Mouse (Mus musculus) mature B cell (primary cell): ENCODE results near the gene Zfp710.
"Not testable (repeated sequence)": the region's sequence is repeated elsewhere in the genome, so short reads cannot be mapped to it uniquely, and the experiment has no call there.

Experiments used
- in situ Hi-C: fragments of 300-500 bp; cut with MboI; formaldehyde crosslinking; loops from 2 replicates; pipeline ENCODE4 v1.14.3; 2019

The Zfp710 gene

GRCm38 (mm10) chr7:80111066-80112045 lies 86.7 kb downstream of the Zfp710 start:
- in situ Hi-C loops, result no loop called here

- in situ Hi-C loops, result no loop called here
These were observed 89.4 kb downstream of the Zfp710 start for GRCm38 (mm10) chr7:80113989-80114388.

DNA sequence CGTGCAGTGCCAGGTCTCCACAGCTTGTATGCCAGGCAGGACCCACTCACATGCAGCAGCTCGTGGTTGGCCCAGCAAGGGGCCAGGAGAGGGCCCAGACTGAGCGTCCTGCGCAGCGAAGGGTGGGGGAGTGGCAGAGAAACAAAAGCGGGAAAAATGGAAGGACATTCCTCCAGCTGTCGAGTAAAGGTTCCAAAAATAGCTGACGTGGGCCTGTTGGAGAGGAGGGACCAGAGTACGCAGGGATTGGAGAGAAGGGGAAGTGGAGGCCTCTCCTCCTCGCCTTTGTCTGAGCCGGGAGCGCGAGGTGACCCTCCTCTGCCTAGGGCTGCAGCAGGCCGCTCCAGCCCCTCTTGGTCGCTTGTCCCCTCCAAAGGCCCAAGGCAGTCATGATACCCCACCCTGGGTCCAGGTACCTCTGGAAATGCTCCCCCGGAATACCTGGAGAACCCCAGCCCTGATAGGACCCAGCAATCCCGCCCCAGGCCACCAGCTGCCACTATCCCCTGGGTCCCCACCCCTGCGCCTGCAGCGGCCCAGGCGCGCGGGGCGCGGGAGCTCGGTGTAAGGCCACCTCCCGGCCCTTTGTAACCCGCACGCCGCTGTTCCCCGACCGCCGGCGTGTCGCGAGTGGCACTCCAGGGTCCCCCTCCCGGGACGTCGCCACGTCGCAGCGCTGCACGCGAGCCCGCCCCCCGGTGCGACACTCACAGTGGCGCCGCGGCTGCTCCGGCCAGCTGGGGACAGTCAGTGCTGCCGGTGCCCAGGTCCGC lies 90.0 kb downstream of the Zfp710 start:
- in situ Hi-C loops, result no loop called here

GRCm38 (mm10) chr7:80115224-80115590 lies 90.6 kb downstream of the Zfp710 start, which contains the start of gene Idh2:
Idh2 (minus strand) TSS chr7:80115392.
- in situ Hi-C loops, result no loop called here

GRCm38 (mm10) chr7:80116158-80116557 lies 91.5 kb downstream of the Zfp710 start:
- in situ Hi-C loops, result no loop called here

- in situ Hi-C loops, result no loop called here
These were observed 94.6 kb downstream of the Zfp710 start for GRCm38 (mm10) chr7:80119198-80119597.

DNA sequence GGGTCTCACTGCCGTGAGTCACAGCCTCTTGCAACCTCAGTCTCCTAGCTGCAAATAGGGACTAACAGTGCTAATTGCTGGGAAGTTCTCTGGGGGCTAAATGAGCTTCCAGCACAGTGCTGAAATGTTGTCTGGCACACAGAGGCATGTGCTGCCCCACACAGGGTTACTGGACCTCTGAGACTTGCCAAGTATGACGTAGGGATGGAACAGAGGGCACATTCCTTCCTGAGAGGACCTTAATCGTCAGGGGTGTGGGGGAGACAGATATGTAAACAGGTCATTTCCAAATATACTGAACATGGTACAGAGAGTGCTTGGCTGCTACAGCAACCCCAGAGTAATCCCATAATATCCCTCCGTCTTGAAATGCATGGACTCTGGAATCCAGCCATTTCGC lies 96.5 kb downstream of the Zfp710 start:
- in situ Hi-C loops, result no loop called here

DNA sequence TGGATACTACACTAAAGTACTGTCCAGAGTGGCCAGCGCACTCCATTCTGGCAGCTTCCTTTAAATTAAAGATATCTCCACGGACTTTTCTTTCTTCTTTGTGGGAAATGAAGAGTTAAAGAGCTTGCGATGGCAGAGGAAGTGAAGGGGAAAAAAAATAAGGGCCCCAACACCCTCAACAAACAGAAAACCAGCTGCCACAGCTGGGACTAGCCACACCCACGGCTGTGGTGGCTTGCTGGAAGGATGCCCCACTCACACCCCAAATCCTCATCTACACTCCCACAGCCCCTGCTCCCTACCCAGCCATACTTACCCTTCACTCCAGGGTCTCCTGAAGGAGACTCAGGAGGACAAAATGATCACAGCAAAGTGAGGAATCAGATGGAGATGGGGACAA lies 98.5 kb downstream of the Zfp710 start:
- in situ Hi-C loops, result no loop called here

GRCm38 (mm10) chr7:80123672-80124071 lies 99.1 kb downstream of the Zfp710 start:
- in situ Hi-C loops, result no loop called here

GRCm38 (mm10) chr7:80129278-80129677 lies 104.7 kb downstream of the Zfp710 start:
- in situ Hi-C loops, result no loop called here

DNA sequence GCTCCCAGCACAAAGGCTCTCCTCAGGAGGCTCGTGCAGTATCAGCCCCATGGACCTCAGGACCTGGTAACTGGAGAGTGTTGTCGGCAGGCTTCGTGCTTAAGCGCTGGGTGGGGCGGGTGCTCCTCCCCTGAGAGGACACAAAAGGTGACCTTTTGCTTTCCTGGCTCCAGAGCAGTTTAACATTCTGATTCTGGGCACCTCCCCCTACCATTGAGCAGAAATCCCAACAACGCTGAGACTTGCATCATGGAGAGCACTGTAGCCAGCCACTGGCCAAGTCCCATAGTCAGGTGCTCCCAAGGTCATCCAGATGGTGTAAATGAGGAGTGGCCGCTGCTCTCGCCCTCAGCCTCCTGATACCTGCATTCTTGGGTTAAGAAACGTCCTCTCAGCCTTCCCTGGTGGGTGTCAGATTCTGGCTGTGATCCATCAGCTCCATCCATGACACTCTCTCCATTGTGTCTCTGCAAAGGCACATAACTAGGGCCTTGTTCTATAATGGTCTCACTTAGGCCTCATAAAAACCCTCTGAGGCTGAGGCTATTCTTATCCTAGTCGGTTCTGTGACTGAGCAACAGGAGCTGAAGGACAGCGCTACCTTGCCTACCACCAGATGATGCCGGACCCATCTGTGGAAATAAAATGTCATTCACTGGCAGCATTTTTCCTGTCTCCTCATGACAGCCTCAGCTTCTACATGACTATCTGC lies 105.9 kb downstream of the Zfp710 start:
- in situ Hi-C loops, result no loop called here

DNA sequence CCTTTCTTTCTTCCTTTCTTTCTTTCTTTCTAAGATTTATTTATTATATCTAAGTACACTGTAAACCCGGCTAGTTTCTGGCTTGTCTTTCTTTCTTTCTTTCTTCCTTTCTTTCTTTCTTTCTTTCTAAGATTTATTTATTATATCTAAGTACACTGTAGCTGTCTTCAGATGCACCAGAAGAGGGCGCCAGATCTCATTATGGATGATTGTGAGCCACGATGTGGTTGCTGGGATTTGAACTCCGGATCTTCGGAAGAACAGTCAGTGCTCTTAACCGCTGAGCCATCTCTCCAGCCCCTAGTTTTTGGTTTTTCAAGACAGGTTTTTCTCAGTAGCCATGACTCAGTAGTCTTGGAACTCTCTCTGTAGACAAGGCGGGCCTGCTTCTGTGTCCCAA lies 106.7 kb downstream of the Zfp710 start:
- in situ Hi-C loops, result not testable (repeated sequence)

DNA sequence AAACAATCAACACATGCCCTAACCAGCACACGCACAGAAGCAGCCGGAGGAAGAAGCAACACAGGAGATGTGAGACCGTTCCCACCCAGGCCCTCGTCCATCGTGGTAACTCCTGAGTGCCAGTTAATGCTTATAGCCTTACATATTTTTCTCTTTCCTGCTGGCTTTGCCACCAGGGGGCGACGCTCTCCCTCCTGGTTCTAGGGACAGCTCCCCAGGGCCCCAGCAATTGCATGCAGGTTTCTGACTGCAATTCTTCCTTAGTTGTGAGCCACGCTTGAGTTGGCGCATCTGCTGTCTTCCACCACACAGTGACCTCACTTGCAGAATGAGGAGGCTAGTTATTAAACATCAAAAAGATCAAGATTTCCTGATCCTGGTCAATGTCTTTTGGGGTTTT lies 107.9 kb downstream of the Zfp710 start:
- in situ Hi-C loops, result no loop called here

DNA sequence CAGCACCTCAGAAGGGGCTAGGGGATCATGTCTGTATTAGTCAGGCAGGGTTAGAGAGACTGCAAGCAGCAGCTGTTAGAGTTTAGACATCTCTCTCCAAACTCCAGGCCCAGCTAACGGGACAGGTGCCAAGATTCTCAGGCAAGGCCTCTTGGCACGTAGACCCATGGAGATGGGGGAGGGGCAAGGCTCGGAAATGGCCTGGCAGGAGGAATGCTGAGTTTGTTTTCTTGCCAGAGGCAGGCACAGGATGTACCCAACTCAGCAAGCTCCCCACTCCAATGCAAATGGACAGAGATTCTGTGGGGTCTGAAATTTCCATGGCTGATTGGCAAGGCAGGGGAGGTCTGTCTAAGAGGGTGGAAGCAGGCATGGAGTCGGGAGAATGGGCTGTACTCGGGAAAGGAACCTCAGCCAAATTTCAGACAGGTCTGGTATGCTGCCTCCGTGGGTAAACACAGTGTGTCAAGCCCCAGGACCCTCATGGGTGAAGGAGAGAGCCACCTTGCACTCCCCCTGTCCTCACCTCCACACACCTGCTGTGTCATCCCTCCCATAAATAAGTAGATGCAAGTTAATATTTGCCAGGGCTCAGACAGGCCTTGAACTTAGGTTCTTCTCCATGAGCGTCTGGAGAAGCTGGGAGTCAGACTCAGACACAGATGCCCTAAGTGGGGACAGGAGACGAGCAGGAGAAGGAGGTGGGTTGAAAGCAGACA lies 110.0 kb downstream of the Zfp710 start:
- in situ Hi-C loops, result no loop called here

DNA sequence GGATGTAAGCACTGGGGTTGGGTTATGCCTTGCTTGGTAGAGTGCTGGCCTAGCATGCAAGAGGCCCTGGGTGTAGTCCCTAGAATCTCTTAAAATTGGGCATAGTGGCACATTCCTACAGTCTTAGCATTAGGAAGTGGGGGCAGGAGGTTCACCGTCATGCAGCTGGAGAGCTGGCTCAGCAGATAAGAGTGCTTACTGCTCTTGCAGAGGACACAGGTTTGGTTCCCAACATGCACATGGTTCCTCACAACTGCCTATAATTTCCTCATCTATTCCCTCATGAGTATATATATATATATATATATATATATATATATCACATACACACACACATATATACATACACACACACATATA lies 110.5 kb downstream of the Zfp710 start:
- in situ Hi-C loops, result no loop called here

GRCm38 (mm10) chr7:80138375-80138774 lies 113.8 kb downstream of the Zfp710 start:
- in situ Hi-C loops, result no loop called here

DNA sequence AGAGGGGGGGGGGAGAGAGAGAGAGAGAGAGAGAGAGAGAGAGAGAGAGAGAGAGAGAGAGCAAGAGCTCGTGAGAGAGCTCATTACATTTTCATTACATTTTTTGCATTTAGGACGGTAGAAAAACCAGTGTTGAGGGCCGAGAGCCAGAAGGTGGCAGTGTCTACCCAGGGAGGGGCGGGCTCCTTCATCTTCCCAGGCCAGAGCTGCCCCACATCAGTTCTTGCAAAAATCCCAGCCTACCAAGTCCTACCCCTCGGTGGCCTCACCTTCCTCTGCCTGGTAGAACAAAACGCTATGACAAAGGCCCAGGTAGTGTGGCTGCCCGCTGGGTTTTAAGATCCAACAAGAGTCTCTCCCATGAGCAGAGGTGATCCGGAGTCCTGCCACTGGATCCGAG lies 116.2 kb downstream of the Zfp710 start:
- in situ Hi-C loops, result loop anchor here (5.0 to 10.0 kb wide), 2 partner anchors 71 to 234 kb away; partner anchors contain the start of gene Man2a2
